Mouse (Mus musculus): ENCODE measurements around the gene Exosc3.

Exosc3 gene

DNA sequence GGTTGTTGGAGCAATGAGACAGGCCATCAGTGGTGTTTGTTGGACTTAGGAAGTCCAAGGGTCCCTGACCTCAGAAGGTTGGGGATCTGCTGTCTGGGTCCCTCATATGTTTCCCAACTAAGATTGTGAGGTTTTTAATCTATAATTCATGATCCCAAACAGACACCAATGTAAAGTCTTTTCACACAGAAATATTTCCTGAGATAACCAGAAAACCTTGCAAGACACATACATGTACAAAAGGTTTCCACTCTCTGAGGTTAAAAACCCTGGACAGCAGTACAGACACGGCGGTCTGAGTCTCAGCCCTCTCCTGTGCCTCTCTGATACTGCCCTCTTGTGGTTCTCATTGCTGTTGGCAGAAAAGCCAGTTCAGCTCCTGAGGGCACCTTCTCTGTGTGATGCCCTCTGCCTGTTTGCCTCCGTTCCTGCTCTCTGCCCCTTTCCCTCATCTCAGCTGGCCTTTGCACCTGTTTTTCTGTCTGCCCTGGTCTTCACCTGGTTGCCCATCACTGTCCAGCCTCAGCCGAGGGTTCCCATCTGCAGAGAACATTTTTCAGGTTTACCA lies 62.5 kb downstream of the Exosc3 start:
- peak; percentile 45 for DNase-seq (ENCODE audit: low spot score)

- no peak for DNase-seq (ENCODE audit: low spot score)
These were observed 63.2 kb downstream of the Exosc3 start for GRCm38 (mm10) chr4:45279292-45279691.

DNA sequence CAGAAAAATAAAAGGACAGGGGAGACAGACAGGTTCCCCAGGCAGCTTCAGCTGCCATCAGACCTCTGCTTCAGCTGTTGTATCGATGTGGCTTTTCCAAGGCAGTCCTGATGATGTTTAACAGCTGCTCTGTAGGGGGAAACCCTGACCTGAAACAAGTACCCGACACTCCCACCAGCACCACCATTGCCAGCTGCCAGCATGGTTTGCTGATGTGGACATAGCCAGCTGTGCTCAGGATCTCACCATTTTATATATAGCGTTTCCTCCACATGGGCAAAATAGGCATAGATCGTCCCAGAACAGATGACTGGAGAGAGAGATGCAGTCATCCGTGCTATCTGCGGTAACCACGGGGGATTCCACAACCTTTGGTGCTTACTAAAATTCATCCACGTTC lies 66.8 kb downstream of the Exosc3 start:
- no peak for DNase-seq (ENCODE audit: low spot score)

- no peak for DNase-seq (ENCODE audit: low spot score)
These were observed 71.5 kb downstream of the Exosc3 start for GRCm38 (mm10) chr4:45271041-45271452.

DNA sequence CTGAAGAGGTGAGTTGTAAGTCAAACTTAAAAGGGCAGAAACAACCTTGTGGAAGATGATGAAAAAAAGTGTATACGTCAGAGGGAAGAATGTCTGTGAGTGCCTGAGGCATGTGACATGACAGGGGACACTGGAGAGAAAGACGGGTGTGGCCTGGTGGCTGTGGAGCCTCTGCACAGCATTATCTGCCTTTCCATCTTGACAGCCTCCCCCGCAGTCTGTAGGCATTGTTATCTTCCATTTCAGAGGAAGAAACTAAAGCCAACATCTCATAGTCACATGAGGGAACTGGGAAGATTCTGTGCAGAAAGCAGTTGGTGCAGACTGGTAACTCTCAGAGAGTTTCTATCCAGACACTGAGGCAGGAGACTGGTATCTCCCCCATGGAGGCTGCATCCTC lies 74.6 kb downstream of the Exosc3 start:
- DNase-seq (ENCODE audit: low spot score) = no peak
